Mouse (Mus musculus) embryonic facial prominence, embryonic 14.5 days (tissue): ENCODE results near the gene Katnbl1. TPM values are rescaled to one million over a fixed set of nuclear protein-coding genes. Genes with fewer than 3 reads are reported as not detected.

Experiments used
- ATAC-seq: fragments of 200-750 bp; cut with Nextera tagmentation; 2 replicates; pipeline ENCODE4 v1.8.0; 2017; ENCODE audit warnings: low read depth, moderate number of reproducible peaks, moderate TSS enrichment
- DNase-seq: peaks from one replicate; pipeline ENCODE4 v3.0.0-alpha.2; 2015; ENCODE audit warnings: low spot score
- H3K27ac ChIP-seq: fragments of 300-500 bp; sonication (generic); replicated peaks from 2 replicates; pipeline ENCODE4 v1.5.1; 2014; ENCODE audit warnings: low read depth, mild to moderate bottlenecking, low read length, moderate library complexity
- H3K27me3 ChIP-seq: fragments of 300-500 bp; sonication (generic); replicated peaks from 2 replicates; pipeline ENCODE4 v1.6.1; 2014; ENCODE audit warnings: low read length; ENCODE audit not compliant: control insufficient read depth, insufficient read depth
- H3K36me3 ChIP-seq: fragments of 300-500 bp; sonication (generic); 2 replicates; pipeline ENCODE4 v1.6.1; 2014; ENCODE audit warnings: low read length, mixed read lengths; ENCODE audit not compliant: control insufficient read depth, insufficient read depth
- H3K4me1 ChIP-seq: fragments of 300-500 bp; sonication (generic); 2 replicates; pipeline ENCODE4 v1.6.1; 2014; ENCODE audit warnings: antibody characterized with exemption, low read length; ENCODE audit not compliant: control insufficient read depth, insufficient read depth
- H3K4me2 ChIP-seq: fragments of 300-500 bp; sonication (generic); 2 replicates; pipeline ENCODE4 v1.6.1; 2014; ENCODE audit warnings: low read depth, mild to moderate bottlenecking, low read length, moderate library complexity, mixed read lengths
- H3K4me3 ChIP-seq: fragments of 300-500 bp; sonication (generic); 2 replicates; pipeline ENCODE4 v1.5.1; 2014; ENCODE audit warnings: low read depth, mild to moderate bottlenecking, low read length
- H3K9ac ChIP-seq: fragments of 300-500 bp; sonication (generic); 2 replicates; pipeline ENCODE4 v1.6.1; 2014; ENCODE audit warnings: low read depth, mild to moderate bottlenecking, low read length, moderate library complexity, mixed read lengths
- H3K9me3 ChIP-seq: fragments of 300-500 bp; sonication (generic); 2 replicates; pipeline ENCODE4 v1.6.1; 2016; ENCODE audit warnings: low read length; ENCODE audit not compliant: control insufficient read depth
- WGBS: fragments of 180-500 bp; shearing (Covaris S2); extraction: QIAGEN DNeasy Blood & Tissue Kit; methylation state at CpG from one replicate; pipeline ENCODE4 v1.1.7; 2014; 5-methylcytosine and 5-hydroxymethylcytosine counted together
- polyA plus RNA-seq: library from polyadenylated mRNA; unstranded; fragments of >200 nt; fragmentation: Nextera tagmentation; extraction: Ambion mirVana; gene quantifications from 2 replicates; pipeline ENCODE4 v1.2.1, GENCODE M21; 2014

Katnbl1 gene
- 50.1 and 53.1 TPM in 2 replicates for polyA plus RNA-seq

DNA sequence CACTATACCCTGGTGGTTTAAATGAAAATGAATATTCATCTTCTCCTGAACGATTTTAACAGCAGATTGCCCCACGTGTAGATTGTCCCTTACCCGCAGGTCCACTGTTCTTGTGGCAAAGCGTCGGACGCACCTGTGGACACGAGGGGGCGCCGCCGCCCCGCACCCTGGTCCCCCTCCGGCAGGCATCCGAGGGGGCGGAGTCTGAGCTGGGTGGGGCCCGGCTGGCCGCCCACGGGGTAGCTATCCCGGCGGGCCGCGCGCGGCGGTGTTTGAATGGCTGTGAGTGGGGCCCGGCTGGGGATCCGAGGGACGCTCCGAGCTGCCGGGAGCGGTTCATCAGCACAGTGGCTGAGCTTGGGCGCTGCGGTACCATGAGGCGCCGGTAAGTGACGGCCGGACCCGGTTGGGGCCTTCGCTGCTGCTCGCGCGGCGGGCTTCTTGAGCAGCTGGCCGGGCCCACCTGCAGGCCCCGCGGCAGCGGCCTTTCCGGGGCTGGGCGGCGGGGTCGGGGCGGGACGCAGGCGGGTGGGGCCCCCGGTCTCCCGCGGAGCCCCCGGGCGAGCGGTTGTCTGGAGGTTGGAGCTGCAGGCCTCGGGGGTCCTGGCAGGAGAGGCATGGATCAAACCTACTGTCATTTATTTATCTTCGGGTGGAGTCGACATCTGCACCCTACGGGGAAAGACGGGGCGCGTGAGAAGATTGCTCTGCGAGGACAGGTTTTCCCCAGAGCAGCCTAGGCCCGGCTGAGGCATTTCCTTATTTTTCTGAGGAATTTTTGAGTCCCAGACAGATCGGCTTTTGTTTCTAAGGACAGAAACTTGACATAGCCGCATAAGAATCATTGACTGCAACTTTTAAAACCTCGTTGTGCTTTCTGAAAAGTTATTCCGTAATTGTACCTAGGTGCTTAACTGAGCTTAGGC lies at the start of gene Katnbl1:
TSS of gene Katnbl1 (plus strand) at position 239 of the 926 bp plus-strand sequence.
- WGBS, result under 1% methylated on average over 49 of the region's 72 CpGs
- peak; percentile 99 for ATAC-seq
- Histone ChIP-seq H3K9me3 (no peaks in the 10 kb centered on the region), H3K4me2 (peak within 1 kb of the TSS; percentile 70), H3K4me1 (peaks cover 10% of the 10 kb centered on the region), H3K27me3 (no peaks in the 10 kb centered on the region), H3K4me3 (peak within 1 kb of the TSS; percentile 87), H3K36me3 (no peaks in the 10 kb centered on the region), H3K9ac (peak within 1 kb of the TSS; percentile 95), H3K27ac (peak within 1 kb of the TSS; percentile 86)
- peak; percentile 96 for DNase-seq

DNA sequence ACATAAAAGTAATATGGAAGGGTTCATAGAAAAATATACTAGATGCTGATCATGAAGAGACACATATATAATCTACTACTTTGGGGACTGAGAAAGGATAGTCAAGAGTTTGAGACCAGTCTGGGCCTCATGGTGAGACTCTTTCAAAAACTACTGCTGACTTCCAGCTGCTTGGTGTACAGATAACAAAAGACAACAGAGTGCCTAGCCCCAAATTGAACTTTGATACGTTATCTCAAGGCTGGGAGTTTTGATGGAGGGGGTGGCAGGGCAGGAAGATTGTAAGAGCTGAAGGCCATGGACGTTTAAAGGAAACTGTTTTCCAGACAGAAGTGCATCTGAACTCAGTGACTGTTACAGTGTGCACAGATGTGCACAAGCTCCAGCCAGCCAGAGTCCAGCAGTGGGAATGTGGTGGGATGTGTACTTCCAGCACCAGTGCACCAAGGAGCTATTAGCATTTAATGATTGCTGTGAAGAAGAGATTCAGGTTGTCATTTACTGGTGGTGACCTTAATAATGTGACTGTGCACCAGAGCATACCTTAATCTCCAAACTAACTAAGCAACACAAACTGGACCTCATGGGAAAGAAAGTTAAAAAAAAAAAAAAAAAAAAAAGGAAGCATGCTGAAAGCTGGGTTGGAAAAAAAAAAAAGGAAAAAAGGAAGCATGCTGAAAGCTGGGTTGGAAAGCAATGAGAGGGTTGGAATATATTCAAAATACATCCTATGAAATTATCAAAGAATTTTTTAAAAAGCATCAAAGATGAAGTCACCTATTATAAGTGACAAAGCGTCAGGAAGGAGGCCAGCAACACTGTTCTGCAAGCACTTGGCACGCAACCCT lies 46.7 kb upstream of the Katnbl1 start:
- 69% methylated on average over 4 of the region's 4 CpGs for WGBS

DNA sequence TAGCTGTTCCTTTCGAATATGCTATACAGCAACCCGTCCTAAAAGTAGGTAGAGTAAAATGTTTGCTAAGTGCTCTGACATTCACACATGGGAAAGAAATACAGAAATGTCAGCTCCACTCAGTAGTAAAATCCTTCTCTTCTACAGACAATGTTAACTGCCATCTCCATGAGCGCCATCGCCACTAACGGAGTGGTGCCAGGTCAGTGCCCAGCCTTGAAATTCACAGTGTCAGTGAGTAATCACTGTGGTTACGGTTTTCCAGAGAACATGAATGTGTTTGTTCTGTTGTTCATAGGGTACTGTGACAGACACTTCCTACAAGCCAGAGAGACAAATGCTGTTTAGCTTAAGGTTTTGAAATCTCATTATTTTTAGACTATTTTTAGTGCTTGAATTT lies 41.8 kb upstream of the Katnbl1 start:
- WGBS, result 95% methylated on average over 6 of the region's 6 CpGs
- DNase-seq, result no peak

More for the DNA sequence above, 46.7 kb upstream of the Katnbl1 start:
- H3K9ac ChIP-seq, result no peak overlapping the region
- DNase-seq (no peak), ATAC-seq (no peak)
- no peak overlapping the region for H3K27ac ChIP-seq
- peaks cover 13% of the 10 kb centered on the region for H3K36me3 ChIP-seq
- no peak overlapping the region for H3K4me2 ChIP-seq
- no peaks in the 10 kb centered on the region for H3K9me3 ChIP-seq
- no peaks in the 10 kb centered on the region for H3K4me1 ChIP-seq
- H3K4me3 ChIP-seq, result no peak overlapping the region
- no peaks in the 10 kb centered on the region for H3K27me3 ChIP-seq

DNA sequence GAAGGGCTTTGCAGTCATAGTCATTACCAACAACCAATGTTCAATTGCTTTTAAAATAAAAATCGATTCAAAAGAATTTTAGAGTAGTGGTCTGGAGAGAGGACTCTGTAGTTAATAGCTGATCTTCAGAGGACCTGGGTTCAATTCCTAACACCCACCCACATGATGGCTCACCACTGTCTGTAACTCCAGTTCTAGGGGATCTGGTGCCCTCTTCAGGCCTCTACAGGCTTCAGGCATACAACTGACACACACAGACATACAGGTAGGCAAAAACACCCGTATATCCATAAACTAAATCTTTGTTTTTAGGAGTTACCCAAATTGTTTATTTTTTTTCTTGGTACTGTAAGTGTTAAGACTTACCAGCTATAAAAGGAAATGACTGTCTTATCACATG lies 39.3 kb upstream of the Katnbl1 start:
- WGBS, result 91% methylated on average over 2 of the region's 2 CpGs
- no peak for ATAC-seq
- Histone ChIP-seq H3K4me2 (no peak overlapping the region), H3K9ac (no peak overlapping the region), H3K4me3 (no peak overlapping the region), H3K36me3 (peaks cover 55% of the 10 kb centered on the region), H3K9me3 (no peaks in the 10 kb centered on the region), H3K27me3 (no peaks in the 10 kb centered on the region), H3K27ac (no peak overlapping the region), H3K4me1 (no peaks in the 10 kb centered on the region)
- no peak for DNase-seq

More for the DNA sequence above, 41.8 kb upstream of the Katnbl1 start:
- Histone ChIP-seq H3K4me2 (no peak overlapping the region), H3K27ac (no peak overlapping the region), H3K4me1 (no peaks in the 10 kb centered on the region), H3K27me3 (no peaks in the 10 kb centered on the region), H3K9ac (no peak overlapping the region), H3K4me3 (no peak overlapping the region), H3K36me3 (peaks cover 49% of the 10 kb centered on the region), H3K9me3 (no peaks in the 10 kb centered on the region)
- no peak for ATAC-seq

DNA sequence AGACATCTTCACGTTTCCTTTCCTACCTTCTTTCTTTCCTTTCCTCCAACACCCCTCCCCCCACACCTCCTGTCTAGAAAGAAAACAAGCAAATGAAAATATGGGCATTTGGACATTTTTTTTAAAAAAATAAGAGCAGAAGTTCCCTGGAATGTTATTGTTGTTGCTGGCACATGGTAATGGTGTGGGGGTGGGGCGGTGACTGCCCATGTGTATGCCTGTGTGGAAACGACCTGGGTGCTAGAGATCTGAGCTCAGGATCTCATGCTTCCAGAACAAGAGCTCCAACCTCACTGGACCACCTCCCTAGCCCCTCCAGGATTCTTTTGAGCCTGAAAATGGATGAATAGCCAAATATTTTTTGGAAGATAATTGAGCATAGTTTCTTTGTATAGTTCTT lies 37.9 kb upstream of the Katnbl1 start:
- no peaks in the 10 kb centered on the region for H3K9me3 ChIP-seq
- no peak overlapping the region for H3K9ac ChIP-seq
- ATAC-seq (no peak), DNase-seq (no peak)
- 61% methylated on average over 3 of the region's 3 CpGs for WGBS
- H3K27ac ChIP-seq, result no peak overlapping the region
- H3K27me3 ChIP-seq, result no peaks in the 10 kb centered on the region
- no peak overlapping the region for H3K4me2 ChIP-seq
- H3K36me3 ChIP-seq, result peaks cover 50% of the 10 kb centered on the region
- H3K4me1 ChIP-seq, result no peaks in the 10 kb centered on the region
- no peak overlapping the region for H3K4me3 ChIP-seq

DNA sequence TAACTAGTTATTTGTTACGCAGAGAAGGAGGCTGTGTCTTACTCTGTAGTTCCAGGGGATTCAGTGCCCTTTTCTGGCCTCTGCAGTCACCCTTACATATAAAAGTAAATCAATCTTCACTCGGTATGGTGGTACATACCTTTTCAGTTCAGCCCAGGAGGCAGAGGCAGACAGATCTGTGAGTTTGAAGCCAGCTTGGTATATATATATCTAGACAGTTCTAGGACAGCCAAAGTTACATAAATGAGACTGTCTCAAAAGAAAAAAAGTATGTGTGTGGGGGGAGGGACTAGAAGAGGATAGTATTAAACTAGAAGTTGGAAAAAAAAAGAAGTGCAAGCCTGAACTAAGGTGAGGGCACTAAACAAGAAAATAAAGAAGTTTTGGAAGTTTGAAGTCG lies 30.8 kb upstream of the Katnbl1 start:
- no peaks in the 10 kb centered on the region for H3K4me1 ChIP-seq
- ATAC-seq (no peak), DNase-seq (no peak)
- no peak overlapping the region for H3K4me3 ChIP-seq
- WGBS, result 85% methylated on average over 3 of the region's 3 CpGs
- H3K36me3 ChIP-seq, result peaks cover 40% of the 10 kb centered on the region
- H3K9me3 ChIP-seq, result no peaks in the 10 kb centered on the region
- H3K27me3 ChIP-seq, result no peaks in the 10 kb centered on the region
- no peak overlapping the region for H3K4me2 ChIP-seq
- H3K27ac ChIP-seq, result no peak overlapping the region
- no peak overlapping the region for H3K9ac ChIP-seq

DNA sequence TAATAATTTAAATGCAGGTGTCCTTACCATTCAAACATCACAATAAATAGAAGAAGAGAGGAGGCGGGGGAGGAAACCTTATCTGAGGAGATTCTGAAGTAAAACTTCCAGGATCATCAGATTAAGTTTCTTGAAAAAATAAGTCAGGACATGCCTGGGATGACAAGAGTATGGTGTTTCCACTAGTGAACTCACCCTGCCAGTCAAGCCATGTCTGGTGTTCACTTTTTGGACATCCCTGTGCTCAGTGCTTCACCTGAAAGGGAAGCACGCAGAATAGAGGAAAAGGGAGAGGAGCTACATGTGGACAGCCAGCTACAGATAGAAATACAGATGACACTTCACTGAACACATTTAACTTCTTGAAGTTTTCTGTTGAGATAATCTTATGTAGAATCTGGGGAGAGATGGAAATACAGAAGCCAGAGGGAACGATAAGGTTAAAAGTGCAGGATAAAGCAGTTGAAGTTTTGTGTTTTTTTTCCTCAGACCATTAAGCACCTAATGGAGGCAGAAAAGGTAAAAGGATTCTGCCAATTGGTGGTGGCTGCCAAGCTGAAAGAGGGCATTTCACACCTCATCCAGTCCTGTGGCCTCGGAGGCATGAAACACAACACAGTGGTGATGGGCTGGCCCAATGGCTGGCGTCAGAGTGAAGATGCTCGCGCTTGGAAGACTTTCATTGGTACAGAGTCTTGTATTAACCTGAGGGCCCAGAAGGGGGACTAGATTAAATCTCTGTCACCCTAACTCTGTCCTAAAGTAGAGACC lies 25.1 kb upstream of the Katnbl1 start:
- 86% methylated on average over 7 of the region's 7 CpGs for WGBS
- no peak for ATAC-seq
- no peak for DNase-seq

DNA sequence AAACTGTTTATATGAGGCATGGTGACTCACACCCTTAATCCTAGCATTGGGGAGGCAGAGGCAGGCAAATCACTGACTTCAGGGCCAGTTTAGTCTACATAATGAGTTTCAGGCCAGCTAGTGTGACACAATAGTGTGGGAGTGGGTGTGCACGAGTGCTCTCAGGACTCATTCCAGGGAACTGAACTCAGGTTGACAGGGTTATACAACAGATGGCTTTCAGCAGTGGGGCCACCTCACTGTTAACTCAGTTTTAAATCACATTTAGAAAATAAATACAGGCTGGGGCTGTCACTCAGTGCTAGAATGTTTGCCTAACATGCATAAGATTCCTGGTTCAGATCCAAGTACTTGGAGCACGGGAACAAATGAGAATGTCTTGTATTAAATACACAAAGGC lies 19.4 kb upstream of the Katnbl1 start:
- Histone ChIP-seq H3K36me3 (peaks cover 88% of the 10 kb centered on the region), H3K4me1 (no peaks in the 10 kb centered on the region), H3K4me2 (no peak overlapping the region), H3K9me3 (no peaks in the 10 kb centered on the region), H3K27ac (no peak overlapping the region), H3K27me3 (no peaks in the 10 kb centered on the region), H3K4me3 (no peak overlapping the region), H3K9ac (no peak overlapping the region)
- peak; percentile 52 for DNase-seq
- WGBS, result 53% methylated on average over 2 of the region's 2 CpGs
- ATAC-seq, result no peak

More for the DNA sequence above, 25.1 kb upstream of the Katnbl1 start:
- Histone ChIP-seq H3K27me3 (no peaks in the 10 kb centered on the region), H3K36me3 (peaks cover 69% of the 10 kb centered on the region), H3K9me3 (no peaks in the 10 kb centered on the region), H3K27ac (no peak overlapping the region), H3K4me1 (no peaks in the 10 kb centered on the region), H3K4me3 (no peak overlapping the region), H3K9ac (no peak overlapping the region), H3K4me2 (no peak overlapping the region)
